Mouse (Mus musculus): ENCODE data around the gene Mcts1.
A peak's percentile ranks its signal among the peaks of the same experiment; 100 is the strongest.

Gene Mcts1

DNA sequence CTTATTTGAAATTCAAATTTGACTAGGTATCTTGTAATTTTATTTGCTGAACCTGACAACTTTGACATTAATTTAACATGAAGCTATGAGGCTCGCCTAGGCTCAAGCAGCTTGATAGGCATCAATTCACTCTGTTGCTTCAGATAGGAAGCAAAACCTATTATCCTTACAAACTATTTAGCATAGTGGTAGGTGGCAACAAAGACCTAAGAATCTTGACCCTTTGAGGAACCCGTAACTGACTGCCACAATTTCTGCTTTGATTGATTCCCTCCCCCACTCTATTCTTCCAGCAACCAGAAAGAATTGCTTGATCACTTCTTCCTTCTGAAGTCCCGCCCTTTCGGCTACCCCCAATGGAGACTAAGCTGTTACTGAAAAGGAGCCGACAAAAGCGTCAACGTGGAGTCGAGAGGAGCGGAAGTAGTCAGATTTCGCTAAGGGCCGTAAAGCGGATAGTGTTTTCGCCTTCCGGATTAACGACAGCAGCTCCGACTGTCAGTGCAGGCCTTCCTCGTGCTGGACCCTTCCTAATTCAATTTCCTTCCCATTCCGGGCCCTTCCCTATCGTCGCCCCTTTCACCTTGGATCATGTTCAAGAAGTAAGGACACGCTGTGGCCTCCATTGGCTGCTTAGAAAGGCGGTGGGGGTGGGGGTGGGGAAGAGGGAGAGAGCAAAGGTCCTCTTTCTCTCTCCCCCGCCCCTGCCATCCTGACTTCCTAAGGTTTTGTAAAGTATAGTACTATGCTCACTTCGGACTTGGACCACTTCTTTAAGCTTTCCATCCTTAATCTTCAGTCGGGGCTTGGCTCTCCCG, at the start of gene Mcts1:
Mcts1 (plus strand) TSS at position 402 of the 818 bp plus-strand sequence.
- DNase-seq (ENCODE audit: low read depth), result peak; percentile 88

DNA sequence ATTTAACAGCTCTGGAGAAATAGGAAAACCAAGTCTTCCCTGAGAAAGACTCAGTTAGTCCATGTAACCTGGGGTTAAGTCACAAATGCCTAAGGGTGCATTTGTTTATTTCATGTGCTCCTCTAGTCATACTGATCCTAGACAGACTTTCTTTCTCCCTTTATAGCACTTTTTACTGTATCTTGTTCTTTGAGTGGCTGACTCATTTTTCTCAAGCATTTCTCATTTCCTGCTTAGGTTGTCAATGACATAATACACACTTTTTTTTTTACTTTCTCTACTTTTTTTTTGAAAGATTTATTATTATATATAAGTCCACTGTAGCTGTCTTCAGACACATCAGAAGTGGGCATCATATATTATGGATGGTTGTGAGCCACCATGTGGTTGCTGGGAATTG, 47.1 kb upstream of the Mcts1 start:
- no peak for DNase-seq (ENCODE audit: low read depth)

DNA sequence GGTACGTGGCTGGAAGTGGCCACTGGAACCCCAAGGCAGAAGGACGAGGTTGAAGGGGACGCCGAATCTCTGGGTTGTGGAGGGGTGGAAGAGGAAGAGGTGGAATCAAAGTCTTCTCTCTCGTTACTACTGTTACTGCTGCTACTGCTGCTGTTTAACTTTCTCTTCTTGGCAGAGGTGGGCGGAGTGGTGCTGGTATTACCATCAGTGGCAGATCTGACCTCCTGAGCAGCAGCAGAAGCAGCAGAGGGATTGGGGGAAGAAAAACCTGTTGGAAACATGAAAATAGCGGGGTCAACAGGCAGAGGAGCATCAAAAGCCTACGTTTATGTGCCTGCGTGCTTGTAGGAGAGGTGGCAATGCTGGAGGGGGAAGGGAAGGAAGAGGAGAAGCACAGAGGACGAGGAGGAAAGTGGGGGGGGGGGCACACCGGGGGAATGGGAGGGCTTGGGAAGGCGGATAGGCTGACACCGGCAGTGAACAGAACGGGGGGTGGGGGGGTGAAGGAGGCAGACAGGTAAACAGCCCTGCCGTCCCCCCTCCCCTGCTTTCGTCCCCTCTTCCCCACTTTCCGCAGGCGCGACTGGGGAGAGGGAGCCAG, 36.3 kb upstream of the Mcts1 start:
- DNase-seq (ENCODE audit: low read depth), result no peak

DNA sequence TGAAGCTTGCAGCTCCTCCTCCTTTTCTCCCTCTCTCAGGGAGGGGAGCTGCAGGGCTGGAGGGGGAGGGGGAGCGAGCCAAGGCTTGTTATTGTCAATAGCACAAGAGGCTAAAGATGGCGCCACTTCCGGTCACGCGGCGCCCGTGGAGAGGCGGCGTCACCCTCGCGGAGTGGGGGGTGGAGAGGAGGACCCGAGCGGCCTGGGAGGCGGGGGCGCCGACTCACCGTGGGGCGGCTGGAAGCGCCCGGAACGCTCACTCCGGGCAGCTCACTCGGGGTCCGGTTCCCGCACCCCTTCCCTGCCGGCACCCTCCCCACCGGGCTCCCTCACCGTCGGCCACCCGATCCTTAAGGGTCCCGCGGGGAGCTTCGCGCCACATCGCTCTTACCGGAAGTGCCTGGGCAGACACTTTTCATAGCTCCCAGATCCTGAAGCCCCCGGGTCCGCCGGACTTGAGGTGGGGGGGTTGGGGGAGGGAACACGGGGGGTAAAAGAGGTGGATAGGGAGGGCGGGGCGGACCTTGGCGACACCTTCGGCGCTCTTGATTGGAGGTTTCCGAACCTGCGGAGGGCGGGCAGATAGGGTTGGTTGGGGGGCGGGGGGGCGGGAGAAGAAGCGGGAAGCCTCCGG, 35.7 kb upstream of the Mcts1 start:
- peak; percentile 95 for DNase-seq (ENCODE audit: low read depth)

DNA sequence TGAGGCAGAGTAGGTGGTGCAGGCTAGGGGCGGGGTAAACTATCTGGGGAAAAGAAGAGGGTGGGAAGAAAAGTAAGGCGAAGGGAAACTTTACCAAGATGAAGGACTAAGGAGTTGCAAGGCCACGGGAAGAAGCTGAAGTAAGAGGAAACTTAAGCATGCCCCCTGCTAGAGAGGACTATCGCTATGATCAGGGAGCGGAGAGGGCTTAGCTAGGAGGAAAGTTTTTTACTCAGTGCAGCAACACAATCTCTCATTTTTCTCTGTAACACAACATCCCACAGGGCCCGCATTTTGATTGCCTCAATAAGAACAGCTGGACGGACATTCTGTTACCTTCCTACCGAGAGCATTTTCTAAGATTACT, 35.2 kb upstream of the Mcts1 start:
- no peak for DNase-seq (ENCODE audit: low read depth)

GRCm38 (mm10) chrX:38566521-38567205, 33.7 kb upstream of the Mcts1 start:
- DNase-seq (ENCODE audit: low read depth), result peak; percentile 1

DNA sequence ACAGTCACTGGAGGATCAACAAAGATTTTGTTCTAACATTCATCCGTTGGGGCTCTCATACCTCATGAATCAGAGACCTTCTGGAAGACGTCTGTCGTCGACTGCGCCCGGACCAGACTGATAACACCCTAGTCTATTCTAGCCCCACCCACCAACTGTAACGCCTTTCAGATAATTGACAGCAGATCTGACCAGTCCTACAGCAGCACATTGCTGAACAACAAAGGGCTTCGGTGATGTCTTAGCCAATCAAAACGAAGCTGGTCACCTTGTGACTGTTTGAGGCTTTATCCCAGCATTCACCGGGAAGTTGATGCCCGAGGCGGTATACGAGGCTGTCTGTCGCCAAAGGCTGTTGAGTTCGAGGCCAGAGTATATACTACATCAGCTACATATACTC, 24.3 kb upstream of the Mcts1 start, which contains the start of gene Cul4b:
Cul4b (minus strand) TSS at position 119 of the 400 bp plus-strand sequence.
- no peak for DNase-seq (ENCODE audit: low read depth)

DNA sequence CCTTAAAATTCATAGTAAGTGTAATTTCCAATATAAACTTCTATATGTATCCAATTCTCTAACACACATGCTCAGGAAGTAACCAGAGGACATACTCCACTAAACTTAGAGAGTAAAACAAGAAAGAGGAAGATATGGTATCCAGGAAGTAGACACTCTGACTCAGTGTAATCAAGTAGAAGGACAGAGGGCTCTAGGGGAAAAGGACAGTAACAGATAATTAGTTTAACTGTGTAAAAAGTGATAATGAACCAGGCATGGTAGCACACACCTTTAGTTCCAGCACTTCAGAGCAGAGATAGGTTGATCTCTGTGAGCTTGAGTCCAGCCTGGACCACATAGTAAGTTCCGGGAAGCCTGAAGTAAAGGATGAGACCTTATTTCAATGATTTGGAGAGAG, 19.2 kb upstream of the Mcts1 start:
- no peak for DNase-seq (ENCODE audit: low read depth)

DNA sequence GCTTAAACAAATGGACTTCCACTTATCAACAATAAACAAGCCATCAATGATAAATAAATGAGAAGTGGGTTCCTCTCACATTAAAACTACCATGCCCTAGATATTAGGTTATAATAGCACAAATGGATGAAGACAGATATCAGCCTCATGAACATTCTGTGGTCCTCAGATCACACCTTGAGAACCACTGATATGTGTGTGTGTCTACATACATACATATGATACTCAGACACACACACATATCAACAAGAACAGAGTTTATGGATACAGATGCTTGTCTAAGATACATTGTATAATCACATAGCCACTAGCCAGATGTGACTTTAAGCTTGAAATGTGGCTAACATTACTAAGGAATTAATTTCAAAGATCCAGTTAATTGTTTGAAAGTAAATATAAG, 17.1 kb upstream of the Mcts1 start:
- DNase-seq (ENCODE audit: low read depth), result no peak

GRCm38 (mm10) chrX:38589827-38590226, 10.6 kb upstream of the Mcts1 start:
- DNase-seq (ENCODE audit: low read depth), result peak; percentile 5

DNA sequence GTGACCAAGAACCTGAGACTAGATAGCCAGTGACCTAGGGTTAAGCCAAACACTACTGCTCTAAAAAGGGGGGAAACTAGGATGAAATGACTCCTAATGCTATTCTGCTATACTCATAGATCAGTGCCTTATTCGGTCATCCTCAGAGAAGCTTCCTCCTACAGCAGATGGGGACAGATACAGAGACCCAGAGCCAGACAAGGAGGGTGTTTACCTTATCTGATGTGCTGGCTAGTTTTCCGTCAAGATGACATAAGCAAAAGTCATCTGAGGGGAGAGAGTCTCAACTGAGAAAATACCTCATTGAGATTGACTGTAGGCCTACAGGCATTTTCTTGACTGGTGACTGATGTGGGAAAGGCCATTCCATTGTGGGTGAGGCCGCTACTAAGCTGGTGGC, 8.6 kb upstream of the Mcts1 start:
- no peak for DNase-seq (ENCODE audit: low read depth)

GRCm38 (mm10) chrX:38593180-38593889, 7.0 kb upstream of the Mcts1 start:
- peak; percentile 59 for DNase-seq (ENCODE audit: low read depth)

- DNase-seq (ENCODE audit: low read depth), result peak; percentile 24
These were observed 604 bp downstream of the Mcts1 start for GRCm38 (mm10) chrX:38600995-38601369.

- peak; percentile 93 for DNase-seq (ENCODE audit: low read depth)
These were observed 34.6 kb downstream of the Mcts1 start, which contains the start of gene C1galt1c1 for GRCm38 (mm10) chrX:38634801-38635637. Gene C1galt1c1, minus strand, starts transcription at chrX:38635087.

GRCm38 (mm10) chrX:38635638-38635931, 35.2 kb downstream of the Mcts1 start:
- no peak for DNase-seq (ENCODE audit: low read depth)

DNA sequence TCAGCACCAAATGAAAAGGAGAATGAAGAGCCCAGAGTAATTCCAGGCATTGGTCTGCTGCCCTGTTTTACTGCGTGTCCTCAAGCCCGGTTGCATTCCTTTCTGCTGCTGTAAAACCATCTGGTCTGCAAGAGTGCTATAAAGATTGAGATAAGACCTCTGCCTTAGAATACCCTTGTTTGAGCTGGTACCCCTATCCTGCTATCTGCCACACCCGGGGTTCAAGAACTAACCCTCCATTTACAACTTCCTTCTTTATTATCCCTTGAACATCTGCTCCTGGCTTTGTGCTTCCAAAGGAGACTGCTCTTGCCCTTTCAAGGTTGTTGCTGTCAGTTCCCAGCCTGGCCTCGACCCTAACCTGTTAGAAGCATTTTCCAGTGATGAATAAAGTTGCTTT, 41.1 kb downstream of the Mcts1 start:
- no peak for DNase-seq (ENCODE audit: low read depth)

- DNase-seq (ENCODE audit: low read depth), result peak; percentile 53
These were observed 41.8 kb downstream of the Mcts1 start for GRCm38 (mm10) chrX:38642183-38642582.

GRCm38 (mm10) chrX:38650404-38651039, 50.1 kb downstream of the Mcts1 start:
- DNase-seq (ENCODE audit: low read depth), result peak; percentile 50

DNA sequence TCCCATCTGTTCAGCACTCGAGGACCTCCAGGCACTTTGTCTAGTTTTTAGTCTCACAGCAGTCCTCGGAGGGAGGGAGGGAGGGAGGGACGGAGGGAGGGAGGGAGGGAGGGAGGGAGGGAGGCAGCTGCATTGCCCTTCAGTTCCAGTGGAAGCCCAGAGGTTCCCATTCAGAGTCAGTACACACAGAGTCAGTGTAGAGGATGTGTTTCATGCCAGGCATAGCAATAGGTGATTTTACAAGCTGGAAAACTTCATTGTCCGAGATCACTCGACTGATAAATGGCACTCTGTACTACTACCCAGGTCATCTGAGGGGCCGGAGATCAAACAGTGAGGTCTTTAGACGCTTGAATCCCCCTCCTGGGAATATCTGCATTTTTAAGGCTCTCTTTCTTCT, 50.8 kb downstream of the Mcts1 start:
- DNase-seq (ENCODE audit: low read depth), result no peak

DNA sequence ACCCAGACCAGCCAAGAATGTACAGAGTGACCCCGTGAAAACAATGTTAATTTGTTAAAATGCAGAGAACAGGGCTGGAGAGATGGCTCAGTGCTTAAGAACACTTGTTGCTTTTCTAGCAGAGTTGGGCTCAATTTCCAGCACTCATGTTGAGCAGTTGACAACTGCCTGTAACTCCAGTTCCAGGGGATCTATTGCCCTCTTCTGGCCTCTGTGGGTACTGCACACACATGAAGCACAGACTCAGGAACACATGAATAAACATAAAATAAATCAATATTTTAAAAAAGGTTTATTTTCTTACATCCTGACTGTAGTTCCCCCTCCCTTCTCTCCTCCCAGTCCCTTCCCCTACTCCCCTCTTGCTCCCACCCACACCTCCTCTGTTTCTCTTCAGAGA, 52.8 kb downstream of the Mcts1 start:
- no peak for DNase-seq (ENCODE audit: low read depth)

GRCm38 (mm10) chrX:38654681-38655080, 54.3 kb downstream of the Mcts1 start:
- no peak for DNase-seq (ENCODE audit: low read depth)

All from NIH3T3 (cell line).